Mouse (Mus musculus) cortical plate, adult 2 months (tissue): ENCODE data around the gene Atp5e.

ENCODE experiments used
- CTCF ChIP-seq: fragments of 200-500 bp; IDR thresholded peaks from 2 replicates; pipeline ENCODE4 v1.5.1; 2011; ENCODE audit warnings: mild to moderate bottlenecking, control low read depth, low read length; ENCODE audit not compliant: insufficient read depth; ENCODE audit errors: extremely low read depth
- POLR2A ChIP-seq: fragments of 200-500 bp; IDR thresholded peaks from 2 replicates; pipeline ENCODE4 v1.6.1; 2011; ENCODE audit warnings: mild to moderate bottlenecking, low read length, control low read depth; ENCODE audit not compliant: insufficient read depth; ENCODE audit errors: extremely low read depth

DNA sequence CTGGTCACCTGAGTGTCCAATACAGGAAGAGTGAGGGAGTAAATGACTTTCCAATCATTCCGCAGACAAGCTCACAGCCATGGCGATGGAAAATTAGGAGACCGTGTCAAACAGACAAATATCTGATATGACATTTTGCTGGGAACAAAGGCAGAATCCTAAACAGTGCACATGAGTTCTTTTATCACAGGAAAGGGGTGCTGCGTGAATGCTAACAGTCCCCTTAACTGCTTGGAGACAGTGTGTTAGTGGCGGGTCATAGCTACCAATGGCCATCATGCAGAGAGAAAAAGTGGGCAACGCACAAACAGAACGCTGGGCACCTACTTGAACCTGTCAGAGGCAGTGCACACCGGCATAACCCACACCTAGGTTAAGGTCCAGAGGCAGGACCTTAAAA is 37.6 kb upstream of the Atp5e start:
- TF ChIP-seq CTCF (no peak), POLR2A (no peak)
